Mouse (Mus musculus) brain, embryonic 14.5 days (tissue): ENCODE data around the gene Jagn1.

ENCODE experiments used
- CTCF ChIP-seq: fragments of 200-500 bp; IDR thresholded peaks from 2 replicates; pipeline ENCODE4 v1.5.1; 2012; ENCODE audit warnings: inconsistent platforms, mild to moderate bottlenecking, moderate library complexity, borderline replicate concordance; ENCODE audit not compliant: insufficient read depth, insufficient read length; ENCODE audit errors: extremely low read depth
- POLR2A ChIP-seq: fragments of 200-500 bp; IDR thresholded peaks from 2 replicates; pipeline ENCODE4 v1.6.1; 2012; ENCODE audit warnings: mild to moderate bottlenecking, inconsistent platforms, borderline replicate concordance; ENCODE audit not compliant: poor library complexity, insufficient read depth, insufficient read length, severe bottlenecking; ENCODE audit errors: extremely low read depth

DNA sequence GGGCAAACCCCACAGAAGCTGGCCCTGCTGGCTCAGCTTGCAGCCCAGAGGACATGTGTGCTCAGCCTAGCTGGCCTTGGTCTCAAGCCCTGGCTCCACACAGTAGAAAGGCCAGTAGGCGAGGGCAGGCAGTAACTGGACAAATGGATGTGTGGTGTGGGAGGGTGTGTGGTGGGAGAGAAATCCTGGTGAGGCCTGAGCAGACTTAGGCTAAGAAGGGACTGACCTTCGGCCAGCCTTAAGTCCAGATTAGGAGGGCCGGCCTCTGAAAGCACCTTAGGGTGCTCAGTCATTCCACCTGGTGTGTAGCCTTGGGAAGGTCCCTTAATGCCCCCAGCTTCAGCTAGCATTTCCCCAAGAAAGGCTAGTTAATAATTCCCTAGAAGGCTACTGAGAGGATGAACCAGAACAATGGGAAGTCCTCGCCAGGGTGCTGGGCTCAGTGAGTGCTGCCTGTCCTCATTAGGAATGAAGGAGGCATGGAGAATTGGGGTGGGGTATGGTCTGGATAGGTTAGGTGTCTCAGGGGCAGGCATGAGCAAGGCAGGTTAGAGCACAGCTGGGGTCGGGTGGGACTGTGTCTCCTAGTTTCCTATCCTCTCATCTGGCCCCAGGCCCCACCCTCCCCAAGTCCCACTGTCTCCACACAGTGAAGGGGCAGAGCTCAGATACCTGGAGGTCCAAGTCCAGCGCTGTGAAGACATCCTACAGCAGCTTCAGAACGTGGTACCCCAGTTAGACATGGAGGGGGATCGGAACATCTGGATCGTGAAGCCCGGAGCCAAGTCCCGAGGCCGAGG is 37.5 kb upstream of the Jagn1 start:
- TF ChIP-seq CTCF (no peak), POLR2A (no peak)
